Mouse (Mus musculus): ENCODE measurements around the gene Man2c1. TPM values are rescaled to one million over a fixed set of nuclear protein-coding genes. Genes with fewer than 3 reads are reported as not detected.

Gene Man2c1
- total RNA-seq (2021): 100 to 1,000 TPM; 107 to 142 TPM

GRCm38 (mm10) chr9:57130577-57131433 is at the start of gene Man2c1:
Man2c1 (plus strand) TSS chr9:57130690.
- intact Hi-C loops (cut with DNase I): loop anchor here (1.0 to 5.0 kb wide), 4 partner anchors 59 to 240 kb away; partner anchors contain the start of genes Imp3, Sin3a and Snupn
- DNase-seq (ENCODE audit: low spot score in 2 of 2): peak; percentile 94 to 97

GRCm38 (mm10) chr9:57082236-57082635 is 48.3 kb upstream of the Man2c1 start:
- intact Hi-C loops (cut with DNase I): no loop called here
- no peak for DNase-seq (ENCODE audit: low spot score in 2 of 2)

DNA sequence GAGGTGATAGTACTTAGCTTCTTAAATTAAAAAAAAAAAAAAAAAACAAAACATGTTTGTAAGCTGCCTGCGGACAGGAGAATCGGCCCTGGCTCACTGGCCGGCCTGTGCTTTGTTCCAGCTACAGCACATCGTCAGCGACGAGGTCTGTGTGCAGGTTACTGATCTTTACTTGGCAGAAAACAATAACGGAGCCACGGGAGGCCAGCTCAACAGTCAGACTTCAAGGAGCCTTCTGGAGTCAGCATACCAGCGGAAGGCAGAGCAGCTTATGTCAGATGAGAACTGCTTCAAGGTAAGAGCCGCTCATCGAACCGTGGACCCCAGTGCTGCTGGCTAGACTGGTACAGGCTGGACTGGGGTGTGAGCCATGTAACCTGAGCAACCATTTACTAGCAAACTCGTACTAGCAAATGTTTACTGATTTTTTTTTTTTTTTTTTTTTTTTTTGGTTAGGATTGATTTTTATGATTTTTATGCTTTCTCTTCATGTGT is 13.2 kb upstream of the Man2c1 start:
- intact Hi-C loops (cut with DNase I): no loop called here
- DNase-seq (ENCODE audit: low spot score in 2 of 2): no peak

GRCm38 (mm10) chr9:57129641-57130040 is 849 bp upstream of the Man2c1 start:
- intact Hi-C loops (cut with DNase I): loop anchor here (1.0 to 5.0 kb wide), 3 partner anchors 57 to 192 kb away; partner anchors contain the start of genes Imp3, Sin3a and Snupn
- no peak for DNase-seq (ENCODE audit: low spot score in 2 of 2)

DNA sequence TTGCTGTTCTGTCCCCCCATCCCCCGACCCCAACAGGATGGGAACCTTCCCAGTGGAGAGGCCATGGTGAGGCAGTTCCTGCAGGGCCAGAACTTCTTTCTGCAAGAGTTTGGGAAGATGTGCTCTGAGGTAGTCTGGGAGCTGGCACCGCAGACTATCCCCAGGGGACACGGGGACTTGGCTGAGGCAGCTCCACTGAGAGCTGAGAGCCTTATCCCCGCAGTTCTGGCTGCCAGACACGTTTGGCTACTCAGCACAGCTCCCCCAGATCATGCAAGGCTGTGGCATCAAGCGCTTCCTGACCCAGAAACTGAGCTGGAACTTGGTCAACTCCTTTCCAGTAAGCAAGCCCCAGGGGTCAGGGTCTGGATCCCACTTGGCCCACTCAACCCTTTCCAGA is 6.8 kb downstream of the Man2c1 start:
- DNase-seq (ENCODE audit: low spot score in 2 of 2): no peak
- intact Hi-C loops (cut with DNase I): no loop called here

DNA sequence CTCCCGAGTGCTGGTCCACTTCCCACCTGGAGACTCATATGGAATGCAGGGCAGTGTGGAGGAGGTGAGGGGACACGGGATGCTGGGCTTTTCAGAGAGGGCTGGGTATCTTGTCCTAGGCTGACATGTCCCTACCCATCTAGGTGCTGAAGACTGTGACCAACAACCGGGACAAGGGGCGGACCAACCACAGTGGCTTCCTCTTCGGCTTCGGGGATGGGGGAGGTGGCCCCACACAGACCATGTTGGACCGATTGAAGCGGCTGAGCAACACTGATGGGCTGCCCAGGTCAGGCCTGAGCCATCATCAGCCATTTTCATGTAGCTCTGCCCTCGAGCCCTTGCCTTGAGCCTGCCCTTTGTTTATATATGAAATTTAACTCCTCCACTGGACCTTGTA is 7.3 kb downstream of the Man2c1 start:
- intact Hi-C loops (cut with DNase I): no loop called here
- no peak for DNase-seq (ENCODE audit: low spot score in 2 of 2)

DNA sequence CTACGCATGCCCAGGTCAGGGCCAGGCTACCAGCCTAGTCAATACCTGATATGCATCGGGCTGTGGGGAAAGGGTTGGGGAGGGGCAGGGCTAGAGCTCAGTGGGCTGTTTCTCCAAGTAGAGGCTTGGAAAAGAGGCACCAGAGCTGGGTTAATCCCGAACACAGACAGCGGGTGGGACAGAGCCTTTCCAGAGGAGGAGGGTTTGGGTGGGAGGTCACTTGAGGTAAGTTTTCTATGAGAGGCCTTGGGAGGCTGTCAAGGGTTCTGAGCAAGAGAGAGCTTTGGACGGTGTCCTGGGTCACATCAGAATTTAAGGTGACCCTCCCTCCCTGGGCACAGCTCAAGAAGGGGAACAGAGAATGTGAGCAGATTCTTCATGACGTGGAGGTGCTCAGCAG is 8.0 kb downstream of the Man2c1 start:
- intact Hi-C loops (cut with DNase I): no loop called here
- no peak for DNase-seq (ENCODE audit: low spot score in 2 of 2)

GRCm38 (mm10) chr9:57139110-57139509 is 8.6 kb downstream of the Man2c1 start:
- no peak for DNase-seq (ENCODE audit: low spot score in 2 of 2)
- intact Hi-C loops (cut with DNase I): no loop called here

- intact Hi-C loops (cut with DNase I): no loop called here
- DNase-seq (ENCODE audit: low spot score in 2 of 2): no peak
Observed at GRCm38 (mm10) chr9:57139571-57139970, 9.1 kb downstream of the Man2c1 start.

DNA sequence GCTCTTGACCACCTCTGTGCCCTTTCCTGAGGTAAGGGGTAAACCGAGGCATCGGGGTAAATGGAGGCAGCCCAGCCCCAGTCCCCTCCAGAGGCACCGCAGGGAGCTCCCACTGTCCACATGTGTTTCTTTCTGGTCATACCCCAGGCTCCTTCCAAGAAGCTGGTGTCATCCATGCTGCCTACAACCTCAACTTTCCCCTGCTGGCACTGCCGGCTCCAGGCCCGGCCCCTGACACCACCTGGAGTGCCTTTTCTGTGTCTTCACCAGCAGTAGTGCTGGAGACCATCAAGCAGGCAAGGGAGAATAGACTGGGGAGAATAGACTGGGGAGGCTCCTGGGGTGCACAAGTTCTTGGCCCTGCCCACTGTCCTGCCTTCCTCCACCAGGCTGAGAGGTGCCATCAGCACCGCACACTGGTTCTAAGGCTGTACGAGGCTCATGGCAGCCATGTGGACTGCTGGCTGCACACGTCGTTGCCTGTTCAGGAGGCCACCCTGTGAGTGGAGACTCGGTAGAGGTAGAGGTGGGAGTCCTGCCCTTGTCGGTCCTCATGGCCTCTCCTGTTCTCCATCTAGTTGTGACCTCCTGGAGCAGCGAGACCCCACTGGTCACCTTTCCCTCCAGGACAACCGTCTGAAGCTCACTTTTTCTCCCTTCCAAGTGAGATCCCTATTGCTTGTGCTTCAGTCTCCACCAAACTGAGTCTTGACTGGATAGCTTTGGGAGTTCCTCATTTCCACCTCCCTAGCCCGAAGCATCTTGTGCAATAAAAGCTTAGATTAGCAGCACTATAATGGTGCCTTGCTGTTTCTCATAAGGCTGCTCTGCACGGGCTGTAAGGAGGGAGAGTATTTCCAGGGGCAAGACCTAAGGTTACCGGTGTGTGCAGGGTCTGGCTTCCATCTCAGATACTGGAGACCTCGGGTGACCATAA is 11.2 kb downstream of the Man2c1 start:
- intact Hi-C loops (cut with DNase I): no loop called here
- DNase-seq (ENCODE audit: low spot score in 2 of 2): no peak

- DNase-seq (ENCODE audit: low spot score in 2 of 2): no peak
Observed at GRCm38 (mm10) chr9:57143212-57143611, 12.7 kb downstream of the Man2c1 start.

DNA sequence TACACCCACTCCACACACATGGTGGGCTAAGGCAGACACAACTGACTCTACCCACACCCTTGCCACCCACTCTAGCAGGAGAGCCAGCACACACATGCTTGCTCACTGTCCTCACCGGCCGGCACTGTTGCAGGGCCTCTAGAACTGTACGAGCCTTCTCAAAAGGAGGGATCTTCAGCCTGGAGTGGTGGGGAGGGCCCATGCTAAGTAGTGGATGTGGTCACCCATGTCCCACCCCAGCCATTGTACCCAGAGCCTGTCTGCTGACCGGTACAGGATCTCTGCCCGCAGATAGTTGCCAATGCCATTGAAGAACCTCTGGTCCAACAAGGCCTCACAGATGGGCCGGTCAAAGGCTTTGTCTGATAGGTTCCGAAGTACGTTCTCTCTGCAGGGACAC is 14.3 kb downstream of the Man2c1 start:
- intact Hi-C loops (cut with DNase I): no loop called here

More at GRCm38 (mm10) chr9:57143212-57143611, 12.7 kb downstream of the Man2c1 start:
- intact Hi-C loops (cut with DNase I): no loop called here

DNA sequence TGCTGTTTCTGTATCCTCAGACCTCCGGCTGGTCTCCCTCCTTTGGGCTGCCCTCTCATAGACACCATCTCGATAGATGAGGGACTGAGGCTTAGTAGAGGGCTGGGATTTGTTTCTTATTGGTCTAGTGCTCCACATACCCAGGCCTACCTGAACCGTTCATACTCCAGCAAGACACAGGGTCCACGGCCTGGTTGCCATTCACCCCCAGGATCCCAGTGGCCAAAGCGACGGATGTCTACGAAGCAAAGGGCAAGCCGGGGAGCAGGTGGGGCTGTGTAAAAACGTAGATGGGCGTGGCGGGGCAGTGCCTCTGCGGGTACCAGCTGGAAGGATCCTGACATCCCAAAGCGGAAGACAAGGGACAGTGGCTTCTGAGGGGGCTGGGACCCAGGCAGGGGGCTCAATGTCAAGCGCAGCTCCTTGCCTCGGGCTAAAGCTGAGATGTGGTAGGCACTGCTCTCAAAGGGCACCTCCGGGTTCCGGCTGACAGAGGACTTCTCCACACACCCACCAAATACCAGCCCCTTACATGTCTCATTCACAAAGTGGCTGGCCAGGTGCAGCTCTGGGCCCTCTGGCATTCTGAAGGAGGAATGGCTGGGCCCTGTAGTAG is 16.1 kb downstream of the Man2c1 start:
- DNase-seq (ENCODE audit: low spot score in 2 of 2): no peak

More for the DNA sequence above, 14.3 kb downstream of the Man2c1 start:
- DNase-seq (ENCODE audit: low spot score in 2 of 2): no peak

DNA sequence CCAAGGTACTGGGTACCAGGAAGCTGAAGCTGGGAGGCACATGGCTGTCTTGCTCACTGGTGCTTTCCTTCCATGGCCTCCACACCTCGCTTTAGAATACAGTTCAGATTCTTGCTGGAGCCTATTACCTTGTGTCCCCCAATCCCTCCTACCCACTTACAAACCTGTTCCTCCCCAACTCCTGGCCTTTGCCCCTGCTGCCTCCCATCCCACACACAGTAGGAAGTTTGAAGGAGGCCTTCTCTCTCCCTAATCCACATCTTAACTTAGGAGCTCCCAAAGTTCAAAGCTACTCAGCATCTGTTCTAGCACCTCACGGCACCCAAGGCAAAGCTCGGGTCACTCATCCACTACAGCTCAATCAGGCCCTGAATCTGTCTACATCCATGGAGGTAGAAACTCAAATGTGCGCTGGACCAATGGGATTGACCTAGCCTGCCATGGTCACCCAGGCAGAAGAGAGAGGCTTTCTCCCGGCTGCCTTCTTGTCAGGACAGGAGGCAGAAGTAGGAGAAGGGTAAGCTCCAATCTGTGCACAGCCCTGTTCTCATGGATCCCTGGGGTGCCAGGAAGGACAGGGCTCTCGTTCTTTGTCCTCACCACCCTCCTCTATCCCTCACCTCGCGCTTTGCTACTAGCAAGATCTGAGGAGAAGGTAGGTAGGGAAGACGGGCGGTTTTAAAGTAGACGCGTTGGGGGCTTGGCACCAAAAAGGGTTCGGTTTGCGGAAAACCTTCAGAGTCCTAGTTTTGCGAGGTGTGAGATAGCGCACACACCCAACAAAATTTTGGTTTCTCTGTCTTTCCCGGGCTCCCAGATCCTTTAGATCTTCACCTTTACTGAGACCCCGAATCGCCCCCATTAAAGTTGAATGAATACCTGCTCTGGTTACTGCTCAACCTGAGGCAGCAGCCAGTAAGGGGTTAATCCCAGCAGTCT is 17.0 kb downstream of the Man2c1 start:
- DNase-seq (ENCODE audit: low spot score in 2 of 2): no peak
- intact Hi-C loops (cut with DNase I): no loop called here

More for the DNA sequence above, 16.1 kb downstream of the Man2c1 start:
- intact Hi-C loops (cut with DNase I): no loop called here

DNA sequence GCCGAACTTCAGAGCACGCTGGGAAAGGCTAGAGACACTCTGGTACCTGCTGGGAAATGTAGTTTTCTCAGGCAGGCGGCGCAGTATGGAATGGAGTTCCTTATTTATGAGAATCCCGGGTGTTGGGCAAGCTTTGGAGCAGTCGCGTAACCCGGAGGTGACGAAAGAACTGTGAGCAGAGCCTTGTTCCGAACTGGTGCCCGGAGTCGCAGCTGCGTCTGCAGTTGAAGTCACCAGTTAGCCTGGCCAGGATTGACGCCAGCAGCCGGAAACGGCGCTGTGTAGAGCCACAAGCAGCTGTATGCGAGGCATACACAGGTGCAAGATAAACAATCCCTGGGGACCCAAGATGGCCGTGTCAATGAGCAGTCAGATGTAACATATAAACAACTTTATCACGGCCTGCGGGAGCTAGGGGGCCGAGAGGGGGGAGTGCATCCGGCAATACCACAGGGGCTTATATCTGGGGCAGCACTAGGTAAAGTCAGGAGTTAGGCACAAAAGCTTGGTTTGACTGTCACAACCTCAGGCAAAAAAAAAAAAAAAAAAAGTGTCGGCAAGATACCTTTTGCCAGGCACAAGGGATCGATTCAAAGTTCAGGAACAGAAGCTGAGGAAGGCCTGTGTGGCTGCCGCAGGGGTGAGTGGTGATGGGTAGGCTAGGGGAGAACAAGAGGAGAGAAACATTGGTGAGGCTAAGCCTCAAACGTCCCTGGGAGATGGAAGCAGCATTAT is 17.8 kb downstream of the Man2c1 start, which contains the start of gene Neil1:
Neil1 (minus strand) TSS at position 162 of the 735 bp plus-strand sequence.
- DNase-seq (ENCODE audit: low spot score in 2 of 2): peak; percentile 90 to 98
- intact Hi-C loops (cut with DNase I): no loop called here

DNA sequence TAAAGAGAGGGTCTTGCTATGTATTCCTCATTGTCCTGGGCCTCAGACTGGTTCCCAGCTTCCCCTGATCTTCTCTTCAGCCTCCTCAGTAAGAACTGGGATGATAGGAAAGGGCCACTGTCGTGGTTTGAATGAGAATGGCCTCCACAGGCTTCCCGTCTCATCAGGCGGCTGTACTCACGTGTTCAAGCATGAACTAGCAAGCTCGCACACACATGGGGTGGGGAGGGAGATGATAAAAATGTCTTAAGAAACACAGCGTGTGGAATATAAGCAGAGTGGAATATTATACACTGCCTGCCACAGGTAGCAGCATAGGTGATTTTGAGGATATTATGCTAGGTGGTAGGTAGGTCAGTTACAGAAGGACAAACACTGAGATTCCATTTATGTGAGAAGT is 18.5 kb downstream of the Man2c1 start:
- DNase-seq (ENCODE audit: low spot score in 2 of 2): no peak
- intact Hi-C loops (cut with DNase I): no loop called here

DNA sequence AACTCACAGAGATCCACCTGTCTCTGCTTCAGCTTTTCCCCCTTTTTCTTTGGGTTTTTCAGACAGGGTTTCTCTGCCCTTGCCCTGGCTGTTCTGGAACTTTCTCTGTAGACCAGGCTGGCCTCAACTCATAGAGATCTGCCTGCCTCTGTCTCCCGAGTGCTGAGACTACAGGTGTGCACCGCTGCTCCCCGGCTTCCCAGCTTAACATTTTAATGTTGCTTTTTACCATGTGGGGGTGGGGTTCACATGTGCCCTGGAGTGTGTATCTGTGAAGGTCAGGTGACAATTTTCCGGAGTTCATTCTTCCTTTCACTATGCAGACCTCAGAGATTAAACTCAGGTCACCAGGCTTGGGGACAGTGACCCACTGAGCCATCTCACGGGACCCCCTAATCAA is 19.7 kb downstream of the Man2c1 start:
- intact Hi-C loops (cut with DNase I): no loop called here
- no peak for DNase-seq (ENCODE audit: low spot score in 2 of 2)

DNA sequence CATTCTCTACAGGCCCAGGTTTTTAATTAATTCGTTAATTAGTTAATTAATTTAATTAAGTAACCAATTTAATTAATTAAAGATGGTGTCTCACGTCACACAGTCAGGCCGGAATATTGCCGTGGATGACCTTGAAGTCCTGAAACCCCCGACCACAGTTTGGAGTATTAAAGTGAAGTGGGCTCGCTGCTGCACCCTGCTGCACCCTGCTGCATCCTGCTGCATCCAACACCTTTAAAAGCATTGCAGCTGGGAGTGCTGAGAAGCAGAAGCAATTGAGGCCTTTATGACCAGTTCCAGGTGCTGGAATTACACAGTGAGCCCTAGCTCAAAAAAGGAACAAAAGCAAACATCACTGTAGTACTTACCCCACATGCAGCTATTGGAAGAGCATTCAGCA is 21.8 kb downstream of the Man2c1 start:
- intact Hi-C loops (cut with DNase I): no loop called here
- no peak for DNase-seq (ENCODE audit: low spot score in 2 of 2)

Measured in left cerebral cortex, postnatal 25 days (tissue).